Mouse (Mus musculus) kidney, embryonic 15.5 days (tissue): ENCODE measurements around the gene Napsa. TPM values are rescaled to one million over a fixed set of nuclear protein-coding genes. Genes with fewer than 3 reads are reported as not detected.

Source experiments
- ATAC-seq: fragments of 200-750 bp; cut with Nextera tagmentation; replicated peaks from 2 replicates; pipeline ENCODE4 v1.8.0; 2017; ENCODE audit warnings: moderate TSS enrichment; ENCODE audit not compliant: low FRiP score
- H3K27ac ChIP-seq: fragments of 300-500 bp; sonication (generic); 2 replicates; pipeline ENCODE4 v1.5.1; 2015; ENCODE audit warnings: mild to moderate bottlenecking, inconsistent platforms
- H3K27me3 ChIP-seq: fragments of 300-500 bp; sonication (generic); 2 replicates; pipeline ENCODE4 v1.6.1; 2015; ENCODE audit warnings: inconsistent platforms
- H3K36me3 ChIP-seq: fragments of 300-500 bp; sonication (generic); 2 replicates; pipeline ENCODE4 v1.6.1; 2015; ENCODE audit warnings: inconsistent platforms
- H3K4me1 ChIP-seq: fragments of 300-500 bp; sonication (generic); 2 replicates; pipeline ENCODE4 v1.6.1; 2015; ENCODE audit warnings: inconsistent platforms
- H3K4me2 ChIP-seq: fragments of 300-500 bp; sonication (generic); 2 replicates; pipeline ENCODE4 v1.6.1; 2015; ENCODE audit warnings: moderate library complexity, mild to moderate bottlenecking, inconsistent platforms
- H3K4me3 ChIP-seq: fragments of 300-500 bp; sonication (generic); replicated peaks from 2 replicates; pipeline ENCODE4 v1.5.1; 2015; ENCODE audit warnings: mild to moderate bottlenecking, inconsistent platforms
- H3K9ac ChIP-seq: fragments of 300-500 bp; sonication (generic); 2 replicates; pipeline ENCODE4 v1.6.1; 2015; ENCODE audit warnings: mild to moderate bottlenecking, inconsistent platforms
- H3K9me3 ChIP-seq: fragments of 300-500 bp; sonication (generic); replicated peaks from 2 replicates; pipeline ENCODE4 v1.6.1; 2016; ENCODE audit warnings: inconsistent platforms
- WGBS: fragments of 180-500 bp; shearing (Covaris S2); methylation state at CpG from one replicate; pipeline ENCODE4 v1.1.7; 2015; ENCODE audit warnings: mixed read lengths; 5-methylcytosine and 5-hydroxymethylcytosine counted together
- polyA plus RNA-seq: library from polyadenylated mRNA; unstranded; fragments of >200 nt; fragmentation: Nextera tagmentation; extraction: Ambion mirVana; gene quantifications from 2 replicates; pipeline ENCODE4 v1.2.1, GENCODE M21; 2015

Napsa gene
- polyA plus RNA-seq, 1 experiment from 2014 or later, result 33.2 TPM

DNA sequence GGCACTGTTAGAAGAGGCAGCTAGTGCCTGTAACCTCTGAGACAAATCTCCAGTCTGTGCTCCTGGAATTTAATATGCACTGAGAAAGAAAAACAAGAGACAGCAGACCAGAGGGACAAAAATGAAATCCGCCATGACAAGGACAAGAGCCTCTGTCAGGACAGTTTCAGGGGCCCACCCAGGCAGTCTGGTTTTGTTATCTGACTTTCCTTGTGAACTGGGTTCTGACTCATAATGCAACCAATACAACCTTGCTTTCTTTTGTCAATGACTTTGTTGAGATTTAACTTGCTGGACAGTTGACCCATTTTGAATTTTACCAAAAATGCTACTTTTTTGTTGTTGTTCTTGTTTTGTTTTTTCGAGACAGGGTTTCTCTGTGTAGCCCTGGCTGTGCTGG lies 14.6 kb upstream of the Napsa start:
- H3K4me1 ChIP-seq, result peaks cover 6% of the 10 kb centered on the region
- no peak overlapping the region for H3K27ac ChIP-seq
- peaks cover 4% of the 10 kb centered on the region; the same call in 1 of the 2 replicates for H3K27me3 ChIP-seq
- no peak overlapping the region for H3K4me3 ChIP-seq
- WGBS, result 66% methylated on average over 2 of the region's 2 CpGs
- no peaks in the 10 kb centered on the region for H3K9me3 ChIP-seq
- no peak overlapping the region for H3K9ac ChIP-seq
- no peak overlapping the region for H3K4me2 ChIP-seq
- no peak for ATAC-seq
- no peaks in the 10 kb centered on the region for H3K36me3 ChIP-seq

DNA sequence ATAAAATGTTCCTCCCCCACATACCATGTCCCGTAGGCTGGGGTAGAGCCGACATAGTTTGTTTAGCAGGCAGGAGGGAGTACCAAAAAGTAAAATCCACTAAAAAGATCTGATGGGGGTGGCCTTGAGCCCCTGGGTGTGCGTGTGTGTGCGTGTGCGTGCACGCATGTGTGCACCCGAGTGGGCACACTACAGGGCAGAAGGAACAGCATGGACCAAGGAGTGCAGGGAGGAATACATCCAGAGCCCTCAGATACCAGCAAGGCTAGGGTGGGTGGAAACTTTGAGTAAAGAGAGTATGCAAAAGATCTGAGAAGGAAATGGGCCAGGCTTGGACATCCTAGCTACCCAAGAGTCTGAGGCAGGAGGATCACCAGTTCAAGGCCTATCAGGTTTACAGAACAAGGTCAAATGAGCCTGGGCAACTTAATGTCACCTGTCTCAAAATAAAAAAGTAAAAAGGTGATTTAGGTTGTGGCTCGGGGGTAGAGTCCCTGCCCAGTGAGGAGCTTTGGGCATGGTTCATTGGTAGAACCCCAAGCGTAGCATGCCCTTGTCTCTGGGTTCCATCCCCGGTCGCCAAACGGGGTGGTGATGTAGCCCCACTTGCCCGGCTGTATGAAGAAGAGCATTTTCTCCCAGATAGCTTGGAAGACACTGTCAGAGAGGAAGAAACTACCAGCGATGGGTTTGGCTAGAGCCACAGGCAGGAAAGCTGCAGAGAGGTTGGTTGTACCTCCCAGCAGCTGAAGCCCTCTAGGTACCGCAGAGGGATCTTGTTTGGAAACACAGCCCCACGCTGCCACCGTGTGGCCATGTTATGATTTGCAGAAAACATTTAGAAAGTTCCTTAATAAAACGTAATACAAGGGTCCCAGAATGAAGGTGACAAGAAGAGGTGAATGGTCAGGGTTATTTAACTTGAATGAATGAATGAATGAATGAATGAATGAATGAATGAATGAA lies 11.5 kb upstream of the Napsa start:
- Histone ChIP-seq H3K9ac (no peak overlapping the region), H3K36me3 (no peaks in the 10 kb centered on the region), H3K4me2 (no peak overlapping the region), H3K27ac (no peak overlapping the region), H3K4me1 (no peaks in the 10 kb centered on the region), H3K9me3 (no peaks in the 10 kb centered on the region), H3K4me3 (no peak overlapping the region), H3K27me3 (peaks cover 4% of the 10 kb centered on the region; the same call in 1 of the 2 replicates)
- 47% methylated on average over 18 of the region's 18 CpGs for WGBS
- no peak for ATAC-seq

DNA sequence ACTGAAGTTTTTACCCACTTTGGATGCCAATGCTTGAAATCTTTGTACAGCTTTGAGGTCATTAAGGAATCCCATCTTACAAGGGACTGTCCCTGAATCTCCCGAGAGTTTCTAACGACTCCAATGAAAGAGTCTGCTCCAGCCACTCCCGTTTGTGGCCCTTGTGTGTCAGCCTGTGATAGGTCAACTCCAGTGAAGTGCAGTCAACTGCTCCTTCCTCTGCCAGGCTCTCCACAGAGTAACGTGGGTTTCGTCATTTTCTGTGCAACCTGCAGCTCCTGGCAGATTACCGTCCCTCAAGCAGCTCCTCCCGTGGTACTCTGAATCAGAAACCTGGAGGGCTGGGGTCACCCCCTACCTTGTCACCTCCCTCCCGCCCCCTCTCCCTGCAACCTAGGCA lies 8.9 kb upstream of the Napsa start:
- ATAC-seq, result no peak
- no peaks in the 10 kb centered on the region for H3K36me3 ChIP-seq
- 38% methylated on average over 8 of the region's 8 CpGs for WGBS

GRCm38 (mm10) chr7:44564486-44564885 lies 7.7 kb upstream of the Napsa start:
- Histone ChIP-seq H3K9me3 (no peaks in the 10 kb centered on the region), H3K4me3 (no peak overlapping the region), H3K9ac (no peak overlapping the region), H3K4me1 (no peaks in the 10 kb centered on the region), H3K27ac (no peak overlapping the region), H3K36me3 (no peaks in the 10 kb centered on the region), H3K4me2 (no peak overlapping the region), H3K27me3 (peaks cover 12% of the 10 kb centered on the region)
- WGBS, result 76% methylated on average over 10 of the region's 10 CpGs
- no peak for ATAC-seq

More for the DNA sequence above, 8.9 kb upstream of the Napsa start:
- Histone ChIP-seq H3K27me3 (peaks cover 4% of the 10 kb centered on the region; the same call in 1 of the 2 replicates), H3K4me3 (no peak overlapping the region), H3K4me2 (no peak overlapping the region), H3K27ac (no peak overlapping the region), H3K9ac (no peak overlapping the region), H3K9me3 (no peaks in the 10 kb centered on the region), H3K4me1 (no peaks in the 10 kb centered on the region)

DNA sequence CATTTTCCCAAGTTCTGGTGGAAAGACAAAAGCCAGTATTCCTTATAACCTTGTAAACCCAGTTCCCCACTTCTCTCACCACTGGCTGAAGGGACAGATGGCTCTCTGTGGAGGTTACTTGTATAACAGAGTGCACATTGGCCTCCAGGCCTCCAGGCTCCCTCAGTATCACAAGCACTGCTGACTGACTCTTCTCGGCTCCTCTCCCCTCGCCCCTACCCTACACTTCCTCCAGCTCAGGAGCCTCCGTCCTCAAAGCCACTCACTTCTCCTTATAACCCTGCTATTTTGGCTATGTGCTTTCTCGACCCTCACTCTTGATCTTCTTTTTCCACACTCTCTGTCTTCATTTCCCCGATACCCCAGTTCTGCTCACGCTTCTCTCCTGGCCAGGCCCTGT lies 6.8 kb upstream of the Napsa start:
- Histone ChIP-seq H3K4me2 (no peak overlapping the region), H3K27me3 (peaks cover 14% of the 10 kb centered on the region), H3K9me3 (no peaks in the 10 kb centered on the region), H3K36me3 (no peaks in the 10 kb centered on the region), H3K4me1 (no peaks in the 10 kb centered on the region), H3K9ac (no peak overlapping the region), H3K27ac (no peak overlapping the region), H3K4me3 (no peak overlapping the region)
- 73% methylated on average over 6 of the region's 6 CpGs for WGBS
- ATAC-seq, result no peak

GRCm38 (mm10) chr7:44568803-44569202 lies 3.4 kb upstream of the Napsa start:
- H3K27ac ChIP-seq, result no peak overlapping the region

DNA sequence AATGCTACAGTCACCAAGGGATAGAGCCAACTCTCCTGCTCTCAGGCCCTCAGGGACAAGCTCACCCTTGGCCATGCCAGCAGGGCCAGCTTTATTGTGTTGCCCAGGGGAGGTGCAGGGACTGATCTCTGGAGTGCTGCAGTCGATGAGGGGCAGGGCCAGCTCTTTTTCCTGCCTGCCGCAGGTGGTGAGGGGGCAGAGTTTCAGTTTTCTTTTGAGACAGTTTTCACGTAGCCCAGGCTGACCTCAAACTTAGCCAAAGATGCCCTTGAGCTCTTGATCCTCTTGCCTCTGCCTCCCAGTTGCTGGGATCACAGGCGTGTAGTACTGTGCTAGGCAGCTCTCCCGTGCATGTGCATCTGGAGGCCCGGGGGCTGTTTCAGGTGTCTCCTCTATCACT lies 1.2 kb upstream of the Napsa start:
- peaks cover 10% of the 10 kb centered on the region for H3K27me3 ChIP-seq
- no peak for ATAC-seq
- no peaks in the 10 kb centered on the region for H3K36me3 ChIP-seq
- 0 out of 2 replicates have a peak overlapping the region, but pooled peaks have one; percentile 15 for H3K27ac ChIP-seq
- WGBS, result 87% methylated on average over 6 of the region's 6 CpGs
- no peak overlapping the region for H3K9ac ChIP-seq
- peaks cover 4% of the 10 kb centered on the region; the same call in 1 of the 2 replicates for H3K4me1 ChIP-seq
- H3K9me3 ChIP-seq, result no peaks in the 10 kb centered on the region
- H3K4me2 ChIP-seq, result no peak overlapping the region
- H3K4me3 ChIP-seq, result no peak overlapping the region

More at GRCm38 (mm10) chr7:44568803-44569202, 3.4 kb upstream of the Napsa start:
- 68% methylated on average over 9 of the region's 9 CpGs for WGBS
- no peaks in the 10 kb centered on the region for H3K9me3 ChIP-seq
- H3K4me1 ChIP-seq, result peaks cover 4% of the 10 kb centered on the region; the same call in 1 of the 2 replicates
- H3K4me3 ChIP-seq, result no peak overlapping the region
- no peak overlapping the region for H3K9ac ChIP-seq
- no peaks in the 10 kb centered on the region for H3K36me3 ChIP-seq
- ATAC-seq, result no peak
- H3K27me3 ChIP-seq, result peaks cover 10% of the 10 kb centered on the region
- H3K4me2 ChIP-seq, result no peak overlapping the region

- Histone ChIP-seq H3K27me3 (peaks cover 10% of the 10 kb centered on the region), H3K4me1 (peaks cover 4% of the 10 kb centered on the region; the same call in 1 of the 2 replicates), H3K9me3 (no peaks in the 10 kb centered on the region), H3K27ac (0 out of 2 replicates have a peak overlapping the region, but pooled peaks have one; percentile 15), H3K4me2 (no peak overlapping the region), H3K36me3 (no peaks in the 10 kb centered on the region), H3K9ac (no peak overlapping the region), H3K4me3 (no peak overlapping the region)
- 37% methylated on average over 4 of the region's 4 CpGs for WGBS
- ATAC-seq, result no peak
These were observed 369 bp upstream of the Napsa start for GRCm38 (mm10) chr7:44571811-44572210.

- Histone ChIP-seq H3K4me1 (peaks cover 4% of the 10 kb centered on the region; the same call in 1 of the 2 replicates), H3K4me2 (0 out of 2 replicates have a peak overlapping the region, but pooled peaks have one; percentile 0), H3K27ac (no peak overlapping the region), H3K4me3 (no peak overlapping the region), H3K36me3 (no peaks in the 10 kb centered on the region), H3K27me3 (peaks cover 10% of the 10 kb centered on the region), H3K9me3 (no peaks in the 10 kb centered on the region), H3K9ac (no peak overlapping the region)
- ATAC-seq, result no peak
- 73% methylated on average over 5 of the region's 5 CpGs for WGBS
These were observed 840 bp downstream of the Napsa start for GRCm38 (mm10) chr7:44572956-44573484.

DNA sequence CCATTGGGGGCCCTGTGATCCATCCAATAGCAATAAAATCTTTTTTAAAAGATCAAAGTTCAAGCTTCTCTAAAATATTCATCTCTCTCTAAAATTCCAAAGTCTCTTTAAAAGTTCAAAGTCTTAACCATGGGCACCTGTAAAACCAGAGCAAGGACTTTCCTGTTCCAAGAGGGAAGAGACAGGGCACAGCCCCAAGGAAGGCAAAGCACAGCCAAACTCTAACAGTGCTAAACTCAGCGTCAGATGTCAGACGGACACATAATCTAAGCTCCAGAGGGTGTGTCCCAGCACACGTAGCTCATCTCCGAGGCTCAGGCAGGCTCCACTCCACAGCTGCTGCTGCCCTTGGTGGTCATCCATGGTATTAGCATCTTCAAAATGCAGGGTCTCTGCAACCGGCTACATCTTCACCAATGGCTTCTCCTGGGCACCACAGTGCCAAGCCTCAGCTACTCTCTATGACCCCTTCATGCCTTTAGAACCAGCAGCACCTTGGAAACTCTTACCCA lies 4.2 kb downstream of the Napsa start:
- Histone ChIP-seq H3K4me2 (no peak overlapping the region), H3K4me3 (no peak overlapping the region), H3K4me1 (peaks cover 4% of the 10 kb centered on the region; the same call in 1 of the 2 replicates), H3K9me3 (no peaks in the 10 kb centered on the region), H3K36me3 (no peaks in the 10 kb centered on the region), H3K27ac (no peak overlapping the region), H3K9ac (no peak overlapping the region), H3K27me3 (0 out of 2 replicates have a peak, but pooled peaks cover 9% of the 10 kb centered on the region)
- ATAC-seq, result no peak
- WGBS, result 50% methylated on average over 5 of the region's 5 CpGs

DNA sequence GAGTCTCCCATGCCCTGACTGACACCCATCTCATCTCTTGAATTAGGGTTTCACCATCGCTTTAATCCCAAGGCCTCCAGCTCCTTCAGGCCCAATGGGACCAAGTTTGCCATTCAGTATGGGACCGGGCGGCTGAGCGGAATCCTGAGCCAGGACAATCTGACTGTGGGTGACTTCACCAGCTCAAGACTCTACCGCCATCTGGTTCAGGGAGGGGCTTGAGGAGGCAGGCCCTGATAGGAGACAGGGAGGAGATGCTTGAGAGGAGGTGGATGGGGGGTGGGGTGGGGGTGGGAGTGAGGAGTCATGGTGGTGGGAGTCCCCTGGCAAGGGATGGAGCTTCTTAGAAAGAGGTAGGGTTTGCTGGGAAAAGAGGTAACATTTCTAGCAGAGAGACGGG lies 9.5 kb downstream of the Napsa start:
- 79% methylated on average over 6 of the region's 6 CpGs for WGBS
- H3K36me3 ChIP-seq, result no peaks in the 10 kb centered on the region
- no peak overlapping the region for H3K4me2 ChIP-seq
- H3K9me3 ChIP-seq, result no peaks in the 10 kb centered on the region
- ATAC-seq, result no peak
- peaks cover 37% of the 10 kb centered on the region for H3K27me3 ChIP-seq
- no peak overlapping the region for H3K27ac ChIP-seq
- H3K9ac ChIP-seq, result no peak overlapping the region
- H3K4me1 ChIP-seq, result peaks cover 3% of the 10 kb centered on the region
- no peak overlapping the region for H3K4me3 ChIP-seq

- H3K4me3 ChIP-seq, result no peak overlapping the region
- no peak for ATAC-seq
- H3K27me3 ChIP-seq, result peaks cover 48% of the 10 kb centered on the region
- no peak overlapping the region for H3K9ac ChIP-seq
- H3K27ac ChIP-seq, result no peak overlapping the region
- no peaks in the 10 kb centered on the region for H3K9me3 ChIP-seq
- 77% methylated on average over 5 of the region's 5 CpGs for WGBS
- peaks cover 11% of the 10 kb centered on the region for H3K4me1 ChIP-seq
- H3K36me3 ChIP-seq, result no peaks in the 10 kb centered on the region
- no peak overlapping the region for H3K4me2 ChIP-seq
These were observed 10.5 kb downstream of the Napsa start for GRCm38 (mm10) chr7:44582709-44583108.
